Mouse (Mus musculus): ENCODE measurements at regions not wholly inside any gene's neighbourhood (a gene's known extent, or its start where the extent isn't known, plus 50 kb on each side); places are given as distances from the start of the nearest gene placed in this dataset.

GRCm38 (mm10) chr13:60299076-60299475, 121.9 kb upstream of the Gas1 start:
- DNase-seq (ENCODE audit: low read depth, low spot score) = no peak

GRCm38 (mm10) chr13:60303561-60303960, 126.4 kb upstream of the Gas1 start:
- no peak for DNase-seq (ENCODE audit: low read depth, low spot score)

GRCm38 (mm10) chr13:60305028-60305810, 128.1 kb upstream of the Gas1 start:
- no peak for DNase-seq (ENCODE audit: low read depth, low spot score)

GRCm38 (mm10) chr13:60308062-60308801, 131.1 kb upstream of the Gas1 start:
- no peak for DNase-seq (ENCODE audit: low read depth, low spot score)

- DNase-seq (ENCODE audit: low read depth, low spot score) = no peak
Observed at GRCm38 (mm10) chr13:60309482-60309881, 132.3 kb upstream of the Gas1 start.

GRCm38 (mm10) chr13:60309926-60310325, 132.8 kb upstream of the Gas1 start:
- no peak for DNase-seq (ENCODE audit: low read depth, low spot score)

- DNase-seq (ENCODE audit: low read depth, low spot score) = no peak
Observed at GRCm38 (mm10) chr13:60312397-60313085, 135.4 kb upstream of the Gas1 start.

- no peak for DNase-seq (ENCODE audit: low read depth, low spot score)
Observed at GRCm38 (mm10) chr13:60318436-60319020, 141.4 kb upstream of the Gas1 start.

GRCm38 (mm10) chr13:60319268-60319667, 142.1 kb upstream of the Gas1 start:
- no peak for DNase-seq (ENCODE audit: low read depth, low spot score)

- DNase-seq (ENCODE audit: low read depth, low spot score) = no peak
Observed at GRCm38 (mm10) chr13:60319861-60320602, 142.9 kb upstream of the Gas1 start.

- DNase-seq (ENCODE audit: low read depth, low spot score) = no peak
Observed at GRCm38 (mm10) chr13:60322579-60322978, 145.4 kb upstream of the Gas1 start.

- DNase-seq (ENCODE audit: low read depth, low spot score) = no peak
Observed at GRCm38 (mm10) chr13:60330475-60331258, 153.5 kb upstream of the Gas1 start.

GRCm38 (mm10) chr13:60336196-60336595, 159.0 kb upstream of the Gas1 start:
- no peak for DNase-seq (ENCODE audit: low read depth, low spot score)

- DNase-seq (ENCODE audit: low read depth, low spot score) = no peak
Observed at GRCm38 (mm10) chr13:60337383-60337782, 160.2 kb upstream of the Gas1 start.

- DNase-seq (ENCODE audit: low read depth, low spot score) = no peak
Observed at GRCm38 (mm10) chr13:60338107-60338506, 160.9 kb upstream of the Gas1 start.

GRCm38 (mm10) chr13:60340068-60340467, 162.9 kb upstream of the Gas1 start:
- no peak for DNase-seq (ENCODE audit: low read depth, low spot score)

GRCm38 (mm10) chr13:60347881-60348280, 170.7 kb upstream of the Gas1 start:
- no peak for DNase-seq (ENCODE audit: low read depth, low spot score)

GRCm38 (mm10) chr13:60348438-60348837, 171.3 kb upstream of the Gas1 start:
- no peak for DNase-seq (ENCODE audit: low read depth, low spot score)

GRCm38 (mm10) chr13:60355707-60356490, 178.7 kb upstream of the Gas1 start:
- DNase-seq (ENCODE audit: low read depth, low spot score) = no peak

Data from brain, embryonic 18.5 days (tissue).